Mouse (Mus musculus) midbrain, postnatal 0 days (tissue): Measurements from ENCODE around the gene Snph. TPM values are rescaled to one million over a fixed set of nuclear protein-coding genes. Genes with fewer than 3 reads are reported as not detected.

Experiments
- ATAC-seq: fragments of 200-750 bp; cut with Nextera tagmentation; 2 replicates; pipeline ENCODE4 v1.8.0; 2017; ENCODE audit warnings: moderate number of reproducible peaks, mild to moderate bottlenecking, moderate TSS enrichment, moderate library complexity; ENCODE audit not compliant: low FRiP score
- DNase-seq: peaks from one replicate; pipeline ENCODE4 v3.0.0-alpha.2; 2015; ENCODE audit warnings: low spot score
- H3K27ac ChIP-seq: fragments of 300-500 bp; sonication (generic); 2 replicates; pipeline ENCODE4 v1.5.1; 2014; ENCODE audit warnings: low read depth, mild to moderate bottlenecking, low read length, mixed read lengths
- H3K27me3 ChIP-seq: fragments of 300-500 bp; sonication (generic); 2 replicates; pipeline ENCODE4 v1.6.1; 2014; ENCODE audit warnings: low read length, control low read depth, mixed read lengths; ENCODE audit not compliant: insufficient read depth
- H3K36me3 ChIP-seq: fragments of 300-500 bp; sonication (generic); 2 replicates; pipeline ENCODE4 v1.6.1; 2014; ENCODE audit warnings: low read length, control low read depth, mixed read lengths; ENCODE audit not compliant: insufficient read depth
- H3K4me1 ChIP-seq: fragments of 300-500 bp; sonication (generic); 2 replicates; pipeline ENCODE4 v1.6.1; 2014; ENCODE audit warnings: mild to moderate bottlenecking, control low read depth, antibody characterized with exemption, low read length, mixed read lengths; ENCODE audit not compliant: insufficient read depth
- H3K4me2 ChIP-seq: fragments of 300-500 bp; sonication (generic); 2 replicates; pipeline ENCODE4 v1.6.1; 2014; ENCODE audit warnings: low read depth, mild to moderate bottlenecking, low read length, mixed read lengths; ENCODE audit not compliant: poor library complexity, severe bottlenecking
- H3K4me3 ChIP-seq: fragments of 300-500 bp; sonication (generic); 2 replicates; pipeline ENCODE4 v1.5.1; 2014; ENCODE audit warnings: low read depth, mild to moderate bottlenecking, low read length, moderate library complexity
- H3K9ac ChIP-seq: fragments of 300-500 bp; sonication (generic); replicated peaks from 2 replicates; pipeline ENCODE4 v1.6.1; 2014; ENCODE audit warnings: mild to moderate bottlenecking, low read length, moderate library complexity, mixed read lengths; ENCODE audit not compliant: poor library complexity, severe bottlenecking
- H3K9me3 ChIP-seq: fragments of 300-500 bp; sonication (generic); 2 replicates; pipeline ENCODE4 v1.6.1; 2016; ENCODE audit warnings: low read length, control low read depth
- CTCF ChIP-seq: IDR thresholded peaks from 2 replicates; pipeline ENCODE4 v1.5.1; 2016; ENCODE audit warnings: antibody characterized with exemption, mild to moderate bottlenecking
- WGBS: fragments of 180-500 bp; shearing (Covaris S2); extraction: QIAGEN DNeasy Blood & Tissue Kit; methylation state at CpG from one replicate; pipeline ENCODE4 v1.1.7; 2014; 5-methylcytosine and 5-hydroxymethylcytosine counted together
- polyA plus RNA-seq: library from polyadenylated mRNA; unstranded; fragments of >200 nt; fragmentation: Nextera tagmentation; extraction: Ambion mirVana; gene quantifications from 2 replicates; pipeline ENCODE4 v1.2.1, GENCODE M21; 2015
- total RNA-seq: library from RNA; depleted of rRNA; stranded (reverse); fragments of >200 nt; gene quantifications from 2 replicates; pipeline ENCODE4 v1.2.3, GENCODE M21; 2014

Gene Snph
- total and polyA plus RNA-seq, 2 experiments from 2014 or later: 23.4 to 66.1 TPM

DNA sequence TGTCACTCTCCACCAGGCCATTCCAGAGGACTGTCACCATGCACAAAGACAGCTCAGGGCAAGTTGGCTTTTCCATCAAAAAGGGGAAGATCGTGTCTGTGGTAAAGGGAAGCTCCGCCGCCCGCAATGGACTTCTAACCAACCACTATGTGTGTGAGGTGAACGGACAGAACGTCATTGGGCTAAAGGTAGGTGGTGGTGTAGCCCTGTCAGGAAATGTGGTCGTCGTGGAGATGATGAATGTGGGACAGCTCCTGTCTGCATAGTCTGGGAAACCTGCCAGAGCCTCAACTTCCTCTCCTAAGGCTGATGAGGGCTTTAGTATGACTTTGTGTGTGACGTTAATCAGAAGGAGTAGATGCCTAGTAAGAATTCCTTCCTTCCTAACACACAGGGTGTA lies 45.1 kb downstream of the Snph start:
- no peak overlapping the region for H3K9ac ChIP-seq
- DNase-seq (no peak), ATAC-seq (no peak)
- H3K4me3 ChIP-seq: no peak overlapping the region
- no peak overlapping the region for H3K27ac ChIP-seq
- no peaks in the 10 kb centered on the region for H3K9me3 ChIP-seq
- no peak overlapping the region for H3K4me2 ChIP-seq
- no peaks in the 10 kb centered on the region for H3K27me3 ChIP-seq
- no peak for TF ChIP-seq CTCF
- 80% methylated on average over 9 of the region's 9 CpGs for WGBS
- no peaks in the 10 kb centered on the region for H3K4me1 ChIP-seq
- H3K36me3 ChIP-seq: peaks cover 3% of the 10 kb centered on the region

DNA sequence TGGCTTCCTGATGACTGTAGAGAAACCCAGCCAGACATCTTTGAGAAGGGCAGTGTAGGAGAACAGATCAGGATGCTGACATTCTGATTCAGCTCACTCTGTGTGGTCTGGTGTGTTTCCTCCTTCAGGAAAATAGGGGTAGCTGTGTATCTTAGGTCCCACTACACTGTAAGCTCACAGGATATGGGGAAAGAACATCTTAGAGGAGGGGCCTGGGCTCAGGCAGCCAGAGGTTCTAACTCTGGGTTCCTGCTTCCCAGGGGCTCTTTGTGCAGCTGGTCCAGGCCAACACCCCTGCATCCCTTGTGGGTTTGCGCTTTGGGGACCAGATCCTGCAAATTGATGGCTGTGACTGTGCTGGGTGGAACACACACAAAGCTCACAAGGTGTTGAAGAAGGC lies 45.6 kb downstream of the Snph start:
- WGBS: 87% methylated on average over 1 of the region's 1 CpGs
- TF ChIP-seq CTCF: no peak
- no peak overlapping the region for H3K27ac ChIP-seq
- no peak overlapping the region for H3K4me3 ChIP-seq
- no peak for ATAC-seq
- no peak for DNase-seq
- no peak overlapping the region for H3K4me2 ChIP-seq
- no peaks in the 10 kb centered on the region for H3K9me3 ChIP-seq
- H3K36me3 ChIP-seq: 0 out of 2 replicates have a peak, but pooled peaks cover 3% of the 10 kb centered on the region
- H3K4me1 ChIP-seq: no peaks in the 10 kb centered on the region
- no peaks in the 10 kb centered on the region for H3K27me3 ChIP-seq
- no peak overlapping the region for H3K9ac ChIP-seq

DNA sequence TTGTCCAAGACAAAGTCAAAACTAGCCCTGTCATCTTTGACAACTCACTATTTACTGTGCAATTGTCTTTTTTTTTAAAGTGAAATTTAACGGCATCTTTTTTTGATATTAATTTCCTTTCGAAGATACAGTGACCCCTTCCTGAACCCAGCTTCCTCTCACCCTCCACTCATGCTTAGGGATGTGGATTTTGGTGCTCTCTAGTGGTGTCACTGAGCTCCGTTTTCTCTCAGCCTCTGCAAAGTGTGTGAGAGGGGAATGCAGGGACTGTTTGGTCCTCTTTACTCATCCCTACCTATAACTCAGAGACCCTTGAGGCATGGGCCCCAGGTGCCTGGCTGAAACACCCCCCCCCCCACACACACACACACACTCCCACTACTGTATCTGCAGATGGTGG lies 46.5 kb downstream of the Snph start:
- Histone ChIP-seq H3K36me3 (0 out of 2 replicates have a peak, but pooled peaks cover 3% of the 10 kb centered on the region), H3K9me3 (no peaks in the 10 kb centered on the region), H3K4me1 (no peaks in the 10 kb centered on the region), H3K9ac (no peak overlapping the region), H3K27ac (no peak overlapping the region), H3K27me3 (no peaks in the 10 kb centered on the region), H3K4me2 (no peak overlapping the region), H3K4me3 (no peak overlapping the region)
- peak; percentile 53 for TF ChIP-seq CTCF
- DNase-seq (no peak), ATAC-seq (no peak)
- 63% methylated on average over 3 of the region's 3 CpGs for WGBS

DNA sequence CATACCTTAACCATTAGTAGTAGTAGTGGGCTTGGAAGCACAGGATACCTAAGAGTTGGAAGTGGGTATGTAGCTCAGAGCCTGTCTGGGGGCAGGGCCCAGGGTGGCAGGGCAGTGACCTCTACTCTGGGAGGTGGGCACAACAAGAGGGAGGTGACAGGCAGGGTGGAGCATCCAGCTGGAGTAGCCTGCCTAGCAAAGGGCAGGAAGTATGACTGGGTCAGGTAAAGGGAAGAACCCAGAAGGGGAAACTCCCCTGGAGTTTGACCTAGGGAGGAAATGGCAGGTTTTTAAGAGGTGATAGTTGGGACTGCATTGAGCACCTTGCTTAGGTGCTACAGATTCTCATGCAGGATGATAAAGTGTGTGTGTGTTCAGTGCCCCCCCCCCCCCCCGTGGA lies 51.4 kb downstream of the Snph start:
- ATAC-seq: no peak
- Histone ChIP-seq H3K9me3 (no peaks in the 10 kb centered on the region), H3K36me3 (no peaks in the 10 kb centered on the region), H3K4me2 (no peak overlapping the region), H3K4me1 (no peaks in the 10 kb centered on the region), H3K27ac (no peak overlapping the region), H3K9ac (no peak overlapping the region), H3K4me3 (no peak overlapping the region), H3K27me3 (no peaks in the 10 kb centered on the region)
- WGBS: 50% methylated on average over 1 of the region's 1 CpGs
- DNase-seq: no peak
- TF ChIP-seq CTCF: no peak

DNA sequence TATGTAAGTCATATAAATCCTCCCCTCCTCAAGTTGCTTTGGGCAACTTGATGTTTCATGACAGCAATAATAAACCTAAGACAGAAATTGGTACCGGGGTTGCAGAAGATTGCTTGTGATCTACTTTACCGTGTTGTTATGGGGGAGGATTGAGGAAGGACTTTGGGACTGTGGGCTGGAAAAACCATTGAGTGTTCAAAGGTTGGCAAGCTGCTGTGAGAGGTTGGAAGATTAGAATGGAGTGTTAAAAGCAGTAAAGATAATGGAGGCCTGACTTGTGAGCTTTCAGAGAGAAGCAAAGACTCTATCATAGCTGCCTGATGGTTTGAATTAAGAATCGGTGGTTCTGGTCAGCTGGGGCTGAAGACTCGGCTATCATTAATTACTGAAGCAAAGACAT lies 53.2 kb downstream of the Snph start:
- 89% methylated on average over 4 of the region's 4 CpGs for WGBS
- Histone ChIP-seq H3K9ac (no peak overlapping the region), H3K36me3 (no peaks in the 10 kb centered on the region), H3K4me1 (peaks cover 3% of the 10 kb centered on the region; the same call in 1 of the 2 replicates), H3K27me3 (no peaks in the 10 kb centered on the region), H3K4me3 (no peak overlapping the region), H3K27ac (no peak overlapping the region), H3K9me3 (no peaks in the 10 kb centered on the region), H3K4me2 (no peak overlapping the region)
- no peak for DNase-seq
- ATAC-seq: no peak
- TF ChIP-seq CTCF: no peak

DNA sequence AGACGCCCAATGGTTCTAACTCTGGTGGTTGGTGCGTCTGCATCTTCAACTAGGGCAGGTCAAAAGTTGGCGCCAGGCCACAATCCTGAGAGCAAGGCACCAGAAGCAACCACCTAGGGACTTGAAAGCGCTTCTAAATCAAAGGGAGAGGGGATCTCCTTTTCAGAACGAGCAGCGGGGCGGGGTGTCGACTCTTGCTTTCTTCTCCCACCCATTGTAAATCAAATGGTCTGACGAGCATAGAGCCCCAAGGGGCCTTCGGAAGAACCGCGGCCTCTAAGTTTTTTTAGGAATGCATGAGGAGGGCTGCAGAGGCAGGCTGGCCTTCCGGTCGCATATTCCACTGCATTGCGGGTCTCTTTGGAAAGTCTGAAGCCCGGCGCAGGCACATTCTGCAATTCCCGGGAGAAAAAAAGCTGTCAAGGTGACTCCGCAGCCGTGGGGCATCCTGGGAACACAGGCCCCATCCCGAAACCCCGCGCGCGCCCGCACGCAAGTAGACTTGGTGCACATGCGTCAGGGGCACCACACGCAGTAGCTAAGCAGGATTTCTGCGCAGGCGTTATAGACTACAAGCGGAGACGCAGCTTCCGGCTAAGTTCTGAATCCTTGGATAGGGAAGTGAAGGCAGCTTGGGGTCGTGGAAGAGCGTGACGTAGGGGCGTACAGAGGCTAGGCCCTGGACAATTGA lies 56.5 kb downstream of the Snph start:
- DNase-seq: peak; percentile 97
- H3K4me3 ChIP-seq: peak overlapping the region; percentile 40
- peaks cover 3% of the 10 kb centered on the region; the same call in 1 of the 2 replicates for H3K4me1 ChIP-seq
- peak overlapping the region; percentile 68 for H3K4me2 ChIP-seq
- TF ChIP-seq CTCF: no peak
- no peaks in the 10 kb centered on the region for H3K36me3 ChIP-seq
- H3K27me3 ChIP-seq: no peaks in the 10 kb centered on the region
- H3K9ac ChIP-seq: peak overlapping the region; percentile 50
- peak; percentile 96 for ATAC-seq
- under 1% methylated on average over 38 of the region's 38 CpGs for whole genome bisulfite sequencing
- H3K27ac ChIP-seq: peak overlapping the region; percentile 88
- H3K9me3 ChIP-seq: no peaks in the 10 kb centered on the region
